Mouse (Mus musculus) heart, postnatal 36 days (tissue): ENCODE data around the gene Khdc1c. TPM values are rescaled to one million over a fixed set of nuclear protein-coding genes. Genes with fewer than 3 reads are reported as not detected.
A peak's percentile ranks its signal among the peaks of the same experiment; 100 is the strongest.
"Not testable (repeated sequence)": the region's sequence is repeated elsewhere in the genome, so short reads cannot be mapped to it uniquely, and the experiment has no call there.

Experiments
- DNase-seq, 2 experiments: peaks; one replicate each; pipeline ENCODE4 v3.0.0; 2021 to 2022
- intact Hi-C: fragments of 180-260 bp; cut with DNase I; formaldehyde crosslinking; loops from one replicate; pipeline ENCODE4 v1.15.1; 2025
- total RNA-seq, 2 experiments: library from RNA; stranded (reverse); gene quantifications; 2 replicates each; pipeline ENCODE4 v1.2.3; 2021

The Khdc1c gene
- total RNA-seq: not detected

- intact Hi-C loops, DNase-seq: not testable (repeated sequence)
Measured at GRCm38 (mm10) chr1:21368031-21368430, at the start of gene Khdc1c. Khdc1c (plus strand) TSS chr1:21368331.

- intact Hi-C loops: not testable (repeated sequence)
Measured at GRCm38 (mm10) chr1:21320271-21320670, 47.9 kb upstream of the Khdc1c start.

GRCm38 (mm10) chr1:21321656-21322055 lies 46.5 kb upstream of the Khdc1c start:
- intact Hi-C loops: no loop called here
- no peak for DNase-seq

More at GRCm38 (mm10) chr1:21320271-21320670, 47.9 kb upstream of the Khdc1c start:
- not testable (repeated sequence) for DNase-seq

- no peak for DNase-seq
- intact Hi-C loops: no loop called here
Measured at GRCm38 (mm10) chr1:21323996-21324574, 44.0 kb upstream of the Khdc1c start.

- intact Hi-C loops: no loop called here
- DNase-seq: no peak
Measured at GRCm38 (mm10) chr1:21324633-21325032, 43.5 kb upstream of the Khdc1c start.

GRCm38 (mm10) chr1:21326733-21327132 lies 41.4 kb upstream of the Khdc1c start:
- no peak for DNase-seq
- intact Hi-C loops: no loop called here

- intact Hi-C loops, DNase-seq: not testable (repeated sequence)
Measured at GRCm38 (mm10) chr1:21331161-21331560, 37.0 kb upstream of the Khdc1c start.

GRCm38 (mm10) chr1:21333222-21333973 lies 34.7 kb upstream of the Khdc1c start:
- intact Hi-C loops: no loop called here
- no peak for DNase-seq

GRCm38 (mm10) chr1:21335836-21336235 lies 32.3 kb upstream of the Khdc1c start:
- DNase-seq: no peak
- intact Hi-C loops: no loop called here

- intact Hi-C loops: loop anchor here (5.0 to 10.0 kb wide), 2 partner anchors 68 to 406 kb away; no protein-coding TSS in a partner anchor
Measured at GRCm38 (mm10) chr1:21340745-21341144, 27.4 kb upstream of the Khdc1c start.

GRCm38 (mm10) chr1:21344253-21344652 lies 23.9 kb upstream of the Khdc1c start:
- peak; percentile 51 to 52 for DNase-seq
- intact Hi-C loops: loop anchor here (1.0 to 10.0 kb wide), 3 partner anchors 72 to 409 kb away; partner anchors contain the start of gene Tmem14a

More at GRCm38 (mm10) chr1:21340745-21341144, 27.4 kb upstream of the Khdc1c start:
- no peak for DNase-seq

GRCm38 (mm10) chr1:21344752-21345151 lies 23.4 kb upstream of the Khdc1c start:
- intact Hi-C loops: loop anchor here (1.0 to 10.0 kb wide), 3 partner anchors 72 to 410 kb away; partner anchors contain the start of gene Tmem14a
- DNase-seq: not testable (repeated sequence)

- intact Hi-C loops: loop anchor here (10.0 kb wide), 1 partner anchor 415 kb away; no protein-coding TSS in a partner anchor
- DNase-seq: no peak
Measured at GRCm38 (mm10) chr1:21349341-21349740, 18.8 kb upstream of the Khdc1c start, which contains the start of gene Khdc1a. Khdc1a (plus strand) TSS chr1:21349641.

- intact Hi-C loops: no loop called here
- no peak for DNase-seq
Measured at GRCm38 (mm10) chr1:21383256-21383655, 15.1 kb downstream of the Khdc1c start, which contains the start of gene Khdc1b. Khdc1b (plus strand) TSS chr1:21383556.

- intact Hi-C loops: no loop called here
- DNase-seq: no peak
Measured at GRCm38 (mm10) chr1:21391138-21391671, 23.1 kb downstream of the Khdc1c start.

- intact Hi-C loops: no loop called here
- DNase-seq: no peak
Measured at GRCm38 (mm10) chr1:21402804-21403203, 34.7 kb downstream of the Khdc1c start.

GRCm38 (mm10) chr1:21407266-21407665 lies 39.1 kb downstream of the Khdc1c start:
- no peak for DNase-seq
- intact Hi-C loops: no loop called here

GRCm38 (mm10) chr1:21411331-21412196 lies 43.4 kb downstream of the Khdc1c start:
- peak; percentile 20 to 38 for DNase-seq
- intact Hi-C loops: loop anchor here (1.0 kb wide), 2 partner anchors 556 to 858 kb away; no protein-coding TSS in a partner anchor

GRCm38 (mm10) chr1:21412197-21412555 lies 44.0 kb downstream of the Khdc1c start:
- no peak for DNase-seq
- intact Hi-C loops: no loop called here

- no peak for DNase-seq
- intact Hi-C loops: loop anchor here (2.0 kb wide), 1 partner anchor 547 kb away; no protein-coding TSS in a partner anchor
Measured at GRCm38 (mm10) chr1:21419370-21419769, 51.2 kb downstream of the Khdc1c start.
